Mouse (Mus musculus) stomach, embryonic 15.5 days (tissue): Measurements from ENCODE around the gene Zmym2. TPM values are rescaled to one million over a fixed set of nuclear protein-coding genes. Genes with fewer than 3 reads are reported as not detected.

ENCODE experiments used
- ATAC-seq: fragments of 200-750 bp; cut with Nextera tagmentation; 2 replicates; pipeline ENCODE4 v1.8.0; 2017; ENCODE audit warnings: low read depth, moderate number of reproducible peaks, moderate TSS enrichment; ENCODE audit not compliant: insufficient read depth, low FRiP score
- H3K27ac ChIP-seq: fragments of 300-500 bp; sonication (generic); 2 replicates; pipeline ENCODE4 v1.5.1; 2015; ENCODE audit warnings: mild to moderate bottlenecking, inconsistent platforms
- H3K27me3 ChIP-seq: fragments of 300-500 bp; sonication (generic); replicated peaks from 2 replicates; pipeline ENCODE4 v1.6.1; 2015; ENCODE audit warnings: inconsistent platforms
- H3K36me3 ChIP-seq: fragments of 300-500 bp; sonication (generic); 2 replicates; pipeline ENCODE4 v1.6.1; 2015; ENCODE audit warnings: inconsistent platforms
- H3K4me1 ChIP-seq: fragments of 300-500 bp; sonication (generic); 2 replicates; pipeline ENCODE4 v1.6.1; 2015; ENCODE audit warnings: inconsistent platforms
- H3K4me2 ChIP-seq: fragments of 300-500 bp; sonication (generic); 2 replicates; pipeline ENCODE4 v1.6.1; 2015; ENCODE audit warnings: mild to moderate bottlenecking, inconsistent platforms
- H3K4me3 ChIP-seq: fragments of 300-500 bp; sonication (generic); replicated peaks from 2 replicates; pipeline ENCODE4 v1.5.1; 2015; ENCODE audit warnings: inconsistent platforms
- H3K9ac ChIP-seq: fragments of 300-500 bp; sonication (generic); 2 replicates; pipeline ENCODE4 v1.6.1; 2015; ENCODE audit warnings: inconsistent platforms
- H3K9me3 ChIP-seq: fragments of 300-500 bp; sonication (generic); 2 replicates; pipeline ENCODE4 v1.6.1; 2016; ENCODE audit warnings: inconsistent platforms
- WGBS: fragments of 180-500 bp; shearing (Covaris S2); methylation state at CpG from one replicate; pipeline ENCODE4 v1.1.7; 2015; 5-methylcytosine and 5-hydroxymethylcytosine counted together
- polyA plus RNA-seq: library from polyadenylated mRNA; unstranded; fragments of >200 nt; fragmentation: Nextera tagmentation; extraction: Ambion mirVana; gene quantifications from 2 replicates; pipeline ENCODE4 v1.2.1, GENCODE M21; 2015

Zmym2 gene
- polyA plus RNA-seq, 1 experiment from 2014 or later = 33.1 TPM

GRCm38 (mm10) chr14:56935481-56935880, 49.0 kb downstream of the Zmym2 start:
- ATAC-seq = no peak
- 88% methylated on average over 6 of the region's 6 CpGs for WGBS
- Histone ChIP-seq H3K4me2 (no peak overlapping the region), H3K9ac (no peak overlapping the region), H3K27me3 (no peaks in the 10 kb centered on the region), H3K9me3 (no peaks in the 10 kb centered on the region), H3K4me1 (no peaks in the 10 kb centered on the region), H3K36me3 (0 out of 2 replicates have a peak, but pooled peaks cover 7% of the 10 kb centered on the region), H3K27ac (no peak overlapping the region), H3K4me3 (no peak overlapping the region)

- no peaks in the 10 kb centered on the region for H3K9me3 ChIP-seq
- no peak overlapping the region for H3K4me2 ChIP-seq
- no peak overlapping the region for H3K9ac ChIP-seq
- H3K27ac ChIP-seq = no peak overlapping the region
- 71% methylated on average over 1 of the region's 1 CpGs for WGBS
- no peak for ATAC-seq
- H3K36me3 ChIP-seq = peaks cover 5% of the 10 kb centered on the region; the same call in 1 of the 2 replicates
- H3K4me3 ChIP-seq = no peak overlapping the region
- H3K27me3 ChIP-seq = no peaks in the 10 kb centered on the region
- no peaks in the 10 kb centered on the region for H3K4me1 ChIP-seq
Measured at GRCm38 (mm10) chr14:56939903-56940302, 53.5 kb downstream of the Zmym2 start.

GRCm38 (mm10) chr14:56952928-56953327, 66.5 kb downstream of the Zmym2 start:
- Histone ChIP-seq H3K9me3 (no peaks in the 10 kb centered on the region), H3K27me3 (no peaks in the 10 kb centered on the region), H3K4me2 (no peak overlapping the region), H3K4me3 (no peak overlapping the region), H3K9ac (no peak overlapping the region), H3K27ac (no peak overlapping the region), H3K4me1 (no peaks in the 10 kb centered on the region), H3K36me3 (peaks cover 13% of the 10 kb centered on the region; the same call in 1 of the 2 replicates)
- no peak for ATAC-seq
- 92% methylated on average over 4 of the region's 4 CpGs for whole genome bisulfite sequencing

GRCm38 (mm10) chr14:56954393-56954792, 67.9 kb downstream of the Zmym2 start:
- Histone ChIP-seq H3K9ac (no peak overlapping the region), H3K9me3 (no peaks in the 10 kb centered on the region), H3K27me3 (no peaks in the 10 kb centered on the region), H3K4me3 (no peak overlapping the region), H3K36me3 (peaks cover 9% of the 10 kb centered on the region; the same call in 1 of the 2 replicates), H3K4me2 (no peak overlapping the region), H3K4me1 (no peaks in the 10 kb centered on the region), H3K27ac (no peak overlapping the region)
- no peak for ATAC-seq

GRCm38 (mm10) chr14:56963969-56964734, 77.7 kb downstream of the Zmym2 start:
- Histone ChIP-seq H3K9me3 (no peaks in the 10 kb centered on the region), H3K4me3 (no peak overlapping the region), H3K9ac (no peak overlapping the region), H3K4me1 (no peaks in the 10 kb centered on the region), H3K27me3 (no peaks in the 10 kb centered on the region), H3K36me3 (0 out of 2 replicates have a peak, but pooled peaks cover 4% of the 10 kb centered on the region), H3K4me2 (no peak overlapping the region), H3K27ac (no peak overlapping the region)
- ATAC-seq = no peak
- 58% methylated on average over 2 of the region's 2 CpGs for WGBS

- Histone ChIP-seq H3K27ac (no peak overlapping the region), H3K4me3 (no peak overlapping the region), H3K27me3 (no peaks in the 10 kb centered on the region), H3K36me3 (no peaks in the 10 kb centered on the region), H3K9ac (no peak overlapping the region), H3K4me2 (no peak overlapping the region), H3K4me1 (no peaks in the 10 kb centered on the region), H3K9me3 (no peaks in the 10 kb centered on the region)
- 71% methylated on average over 8 of the region's 8 CpGs for WGBS
- no peak for ATAC-seq
Measured at GRCm38 (mm10) chr14:56969653-56970052, 83.2 kb downstream of the Zmym2 start.

GRCm38 (mm10) chr14:56970160-56970559, 83.7 kb downstream of the Zmym2 start:
- H3K36me3 ChIP-seq = no peaks in the 10 kb centered on the region
- no peak overlapping the region for H3K4me2 ChIP-seq
- no peak overlapping the region for H3K4me3 ChIP-seq
- 68% methylated on average over 11 of the region's 11 CpGs for WGBS
- no peak overlapping the region for H3K27ac ChIP-seq
- H3K9me3 ChIP-seq = no peaks in the 10 kb centered on the region
- H3K4me1 ChIP-seq = no peaks in the 10 kb centered on the region
- no peak for ATAC-seq
- H3K9ac ChIP-seq = no peak overlapping the region
- no peaks in the 10 kb centered on the region for H3K27me3 ChIP-seq

- 54% methylated on average over 8 of the region's 8 CpGs for WGBS
- no peaks in the 10 kb centered on the region for H3K4me1 ChIP-seq
- H3K9ac ChIP-seq = no peak overlapping the region
- H3K27me3 ChIP-seq = no peaks in the 10 kb centered on the region
- H3K4me2 ChIP-seq = no peak overlapping the region
- H3K4me3 ChIP-seq = no peak overlapping the region
- no peak for ATAC-seq
- no peaks in the 10 kb centered on the region for H3K36me3 ChIP-seq
- no peaks in the 10 kb centered on the region for H3K9me3 ChIP-seq
- H3K27ac ChIP-seq = no peak overlapping the region
Measured at GRCm38 (mm10) chr14:56978045-56978655, 91.7 kb downstream of the Zmym2 start.

GRCm38 (mm10) chr14:56988621-56989020, 102.2 kb downstream of the Zmym2 start:
- ATAC-seq = no peak
- WGBS = 58% methylated on average over 4 of the region's 4 CpGs

More at GRCm38 (mm10) chr14:56988621-56989020, 102.2 kb downstream of the Zmym2 start:
- no peak overlapping the region for H3K9ac ChIP-seq
- H3K4me1 ChIP-seq = no peaks in the 10 kb centered on the region
- no peaks in the 10 kb centered on the region for H3K27me3 ChIP-seq
- no peak overlapping the region for H3K4me3 ChIP-seq
- H3K27ac ChIP-seq = no peak overlapping the region
- H3K36me3 ChIP-seq = no peaks in the 10 kb centered on the region
- no peak overlapping the region for H3K4me2 ChIP-seq
- no peaks in the 10 kb centered on the region for H3K9me3 ChIP-seq

Other genes with a start within 250 kb of the Zmym2 start
- 29.7 and 30.3 TPM in 2 replicates for gene Mphosph8, start 218.4 kb upstream of the Zmym2 start, polyA plus RNA-seq
- gene Pspc1, start 108.3 kb upstream of the Zmym2 start, polyA plus RNA-seq = 26.9 TPM in 2 replicates
- 21.9 and 25.4 TPM in 2 replicates for gene Zmym5, start 74.9 kb upstream of the Zmym2 start, polyA plus RNA-seq
- gene Gja3, start 171.4 kb downstream of the Zmym2 start, polyA plus RNA-seq = 0.53 and 1.2 TPM in 2 replicates
- gene Gjb2, start 218.0 kb downstream of the Zmym2 start, polyA plus RNA-seq = 13.3 and 19.9 TPM in 2 replicates
- not detected in 2 replicates for gene Gm4491, start 229.2 kb downstream of the Zmym2 start, polyA plus RNA-seq
- gene Gjb6, start 247.0 kb downstream of the Zmym2 start, polyA plus RNA-seq = 2.5 and 5.3 TPM in 2 replicates